Mouse (Mus musculus): ENCODE data around the gene St7.

DNA sequence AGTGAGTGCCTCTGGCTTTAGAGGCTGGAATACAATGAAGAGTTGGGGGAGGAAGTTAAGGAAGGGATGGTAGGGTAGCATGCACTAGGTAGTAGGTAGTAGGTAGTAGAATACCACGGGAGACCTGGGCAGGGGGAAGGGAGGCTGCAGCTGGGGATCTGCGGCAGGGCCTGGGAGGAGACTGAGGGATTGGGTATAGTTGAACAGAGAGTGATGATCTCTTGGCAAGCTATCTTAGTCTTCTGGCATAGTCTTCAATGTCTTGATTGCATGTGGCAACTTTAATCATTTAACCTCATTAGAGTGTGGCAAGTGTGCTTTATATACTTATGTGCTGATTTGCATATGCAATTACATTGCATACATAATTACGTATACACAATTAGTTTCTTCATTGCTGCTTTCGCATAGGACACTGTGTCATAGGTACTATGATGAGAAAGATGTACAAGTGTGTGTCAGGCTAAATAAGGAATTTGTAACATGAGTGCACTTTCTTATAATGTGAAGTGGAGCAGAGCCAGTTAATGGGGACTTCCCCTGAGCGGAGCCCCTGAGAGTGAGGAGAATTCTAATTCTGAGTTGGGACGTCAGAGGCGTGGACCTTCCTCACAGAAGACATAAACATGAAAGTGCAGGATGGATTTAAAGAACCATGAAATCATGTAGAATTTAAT, 8.3 kb downstream of the St7 start:
- no peak for TF ChIP-seq POLR2A (IDR thresholded peaks at IDR 0.05; ENCODE audit: low read depth, low read length)
- TF ChIP-seq CTCF (IDR thresholded peaks at IDR 0.05; ENCODE audit: borderline replicate concordance, insufficient read depth, low read length): no peak

All from embryonic fibroblast, embryonic 13.5 days (primary cell).